Mouse (Mus musculus): ENCODE measurements around the gene Parpbp. TPM values are rescaled to one million over a fixed set of nuclear protein-coding genes. Genes with fewer than 3 reads are reported as not detected.

Parpbp gene
- 1 to 10 TPM; 1.0 to 2.5 TPM for total RNA-seq (2021)
- long read RNA-seq, experiment 1, partial matches to known transcripts = 0 of 2 reads
- long read RNA-seq, experiment 1, other reads (novel, unspliced or antisense) = 2 of 2 reads
- long read RNA-seq, experiment 2, partial matches to known transcripts = 0 of 1 reads
- long read RNA-seq, experiment 2, other reads (novel, unspliced or antisense) = 1 of 1 reads

DNA sequence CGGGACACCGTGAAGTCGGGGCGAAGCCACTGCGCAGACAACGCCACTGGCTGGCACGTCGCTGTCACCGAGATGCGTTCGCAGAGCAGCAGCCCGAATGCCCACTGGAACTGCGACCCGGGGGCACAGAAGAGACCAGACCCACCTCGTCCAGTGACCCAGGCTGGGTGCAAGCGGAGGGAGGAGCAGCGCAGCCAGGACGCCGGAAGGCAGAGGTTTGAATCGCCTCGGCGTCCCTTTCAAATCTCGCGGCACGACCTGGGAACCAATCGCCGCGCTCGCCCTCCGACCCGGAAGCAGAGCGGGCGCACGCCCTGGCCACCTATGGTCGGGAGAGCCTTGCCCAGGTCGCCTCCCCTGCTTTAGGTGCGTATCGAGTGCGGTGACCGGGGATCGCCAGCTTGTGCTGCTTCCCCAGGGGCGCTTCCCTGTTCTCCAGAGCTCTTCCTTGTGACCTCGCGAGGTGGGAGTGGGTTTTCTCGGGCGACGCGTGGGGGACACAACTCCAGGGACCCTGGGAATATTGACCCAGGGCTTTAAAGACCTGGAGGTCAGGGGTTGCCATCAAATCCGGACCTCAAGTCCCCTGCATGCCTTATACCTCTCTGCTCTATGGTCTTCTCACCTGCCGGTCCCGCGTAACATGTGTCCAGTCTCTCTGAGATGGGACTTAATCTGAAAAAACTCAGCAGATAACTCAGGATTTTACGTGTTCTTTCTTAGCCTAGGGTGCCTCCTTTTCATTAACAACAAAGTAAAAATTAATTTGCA, at the start of gene Parpbp, which contains the start of gene Nup37:
Parpbp (minus strand) TSS at position 235 of the 771 bp plus-strand sequence.
Nup37 (plus strand) TSS at position 286 of the 771 bp plus-strand sequence.
- peak; percentile 85 to 92 for DNase-seq
- intact Hi-C loops (cut with DNase I) = no loop called here

DNA sequence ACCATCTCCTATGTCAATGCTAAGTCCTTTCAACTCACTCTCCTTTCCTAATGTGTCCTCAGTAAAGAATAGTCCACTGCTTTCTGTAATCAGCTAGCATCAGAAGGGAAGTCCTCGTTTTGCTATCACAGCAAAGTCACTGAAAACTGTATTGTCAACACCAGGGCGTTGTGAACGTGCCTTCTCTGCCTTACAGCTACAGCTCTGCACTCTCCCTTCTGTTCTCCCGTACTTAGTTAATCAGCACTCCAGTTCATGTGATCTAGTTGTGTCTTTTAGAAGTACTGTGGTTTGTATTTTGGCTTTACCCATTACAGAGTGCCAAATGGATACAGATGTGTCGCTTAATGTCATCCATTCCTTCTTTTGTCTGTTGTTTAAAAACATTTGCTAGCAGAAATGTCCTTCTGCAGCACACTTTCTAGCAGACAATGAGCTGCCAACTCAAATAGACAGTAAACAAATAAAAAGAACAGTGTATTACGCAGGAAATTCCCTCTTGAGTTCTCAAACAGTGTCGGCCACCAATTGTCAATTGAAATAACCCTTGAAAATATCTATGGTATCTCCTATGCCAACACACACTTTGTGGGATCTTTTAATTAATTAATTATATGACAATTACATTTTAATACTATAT, 20.8 kb upstream of the Parpbp start:
- intact Hi-C loops (cut with DNase I) = loop anchor here (10.0 kb wide), 1 partner anchor 157 kb away; no protein-coding TSS in a partner anchor
- no peak for DNase-seq

DNA sequence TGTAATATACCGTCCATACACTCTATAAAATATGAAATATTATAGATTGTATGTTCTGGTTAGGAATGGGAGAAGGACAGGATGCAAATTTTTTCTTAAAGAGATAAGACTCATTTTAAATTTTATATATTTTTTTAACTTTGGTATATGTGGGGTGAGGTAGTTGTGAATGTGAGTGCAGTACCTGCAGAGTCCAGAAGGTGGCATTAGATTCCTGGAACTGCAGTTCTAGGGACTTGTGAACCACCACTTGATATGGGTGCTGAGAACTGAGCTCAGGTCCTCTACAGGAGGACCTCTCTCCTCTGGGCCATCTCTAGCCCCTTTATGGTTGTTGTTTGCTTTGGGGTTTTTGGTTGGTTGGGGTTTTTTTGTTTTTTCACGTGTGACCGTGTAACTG, 19.4 kb upstream of the Parpbp start:
- DNase-seq = peak in 1 of 2 experiments; percentile 3
- intact Hi-C loops (cut with DNase I) = loop anchor here (10.0 kb wide), 1 partner anchor 159 kb away; no protein-coding TSS in a partner anchor

DNA sequence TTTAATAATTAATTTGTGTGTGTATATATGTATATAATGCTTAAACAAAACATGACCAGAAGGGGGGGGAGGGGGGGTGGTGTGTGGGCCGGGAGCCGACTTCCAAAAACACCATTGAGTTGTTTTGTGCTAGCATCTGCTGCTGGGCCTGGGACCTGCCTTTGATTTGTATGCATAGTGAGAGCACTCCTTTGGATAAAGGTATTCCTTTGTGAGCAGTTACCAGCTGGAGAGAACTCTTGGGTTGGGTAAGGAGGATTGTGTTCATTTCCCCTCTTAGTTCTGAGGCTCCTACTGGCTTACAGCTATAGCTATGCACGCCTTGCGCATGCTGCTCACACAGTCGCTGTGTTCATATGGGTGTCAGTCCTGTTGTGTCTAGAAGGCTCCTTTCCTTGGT, 15.9 kb upstream of the Parpbp start:
- intact Hi-C loops (cut with DNase I) = loop anchor here (10.0 kb wide), 1 partner anchor 162 kb away; no protein-coding TSS in a partner anchor
- DNase-seq = no peak

DNA sequence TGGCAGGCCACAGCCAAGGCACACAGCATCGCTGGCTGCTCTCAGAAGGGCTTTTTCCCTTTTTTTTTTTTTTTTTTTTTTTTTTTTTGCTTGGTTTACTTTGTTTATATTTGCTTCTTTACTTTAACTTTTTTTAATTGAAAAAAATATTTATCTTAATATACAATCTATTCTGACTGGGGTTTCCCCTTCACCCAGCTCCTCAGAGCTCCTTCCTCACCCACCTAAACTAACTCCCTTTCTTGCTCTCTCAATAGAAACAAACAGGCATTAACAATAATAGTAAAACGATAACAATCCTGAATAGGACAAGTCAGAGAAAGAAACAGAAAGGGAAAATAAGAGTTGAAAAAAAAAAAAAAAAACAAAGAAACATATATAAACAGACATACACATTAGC, 15.4 kb upstream of the Parpbp start:
- no peak for DNase-seq
- intact Hi-C loops (cut with DNase I) = loop anchor here (10.0 kb wide), 1 partner anchor 163 kb away; no protein-coding TSS in a partner anchor

DNA sequence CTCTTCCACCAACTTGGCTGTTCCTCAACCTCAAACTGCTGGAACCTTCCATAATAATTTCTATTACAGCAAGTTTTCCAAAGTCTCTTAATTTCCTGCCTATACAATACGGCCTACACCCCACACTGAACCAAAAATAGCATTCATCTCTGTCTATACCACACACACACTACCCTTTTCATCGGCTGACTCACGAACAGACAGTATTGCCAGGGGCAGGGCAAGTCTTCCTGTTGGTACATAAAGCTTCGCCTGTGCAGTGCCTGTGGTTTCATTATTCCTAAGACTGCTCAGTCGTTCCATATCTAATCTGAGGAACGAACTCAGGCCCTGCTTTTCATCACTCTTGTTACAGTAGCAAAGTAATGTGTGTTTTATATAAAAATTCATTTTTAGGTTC, 4.9 kb upstream of the Parpbp start:
- intact Hi-C loops (cut with DNase I) = no loop called here

DNA sequence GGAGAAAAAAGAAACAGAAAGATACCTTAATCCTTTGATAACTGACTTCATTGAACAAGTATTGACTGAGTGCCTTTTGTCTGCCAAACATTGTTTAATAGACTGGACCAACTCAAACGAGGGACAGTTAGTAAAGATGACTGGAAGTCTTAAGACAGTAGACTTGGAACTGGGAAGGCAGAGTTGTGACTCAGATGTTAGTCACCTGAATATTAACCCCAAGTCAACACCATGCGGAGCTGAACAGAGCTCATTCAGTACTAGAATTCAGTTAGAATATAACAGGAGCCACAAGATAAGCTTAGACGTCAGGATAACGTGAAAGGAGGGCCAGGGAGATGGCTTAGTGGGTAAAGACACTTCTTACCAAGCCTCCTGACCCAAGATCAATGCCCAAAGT, 3.6 kb upstream of the Parpbp start:
- intact Hi-C loops (cut with DNase I) = no loop called here
- no peak for DNase-seq

More for the DNA sequence above, 4.9 kb upstream of the Parpbp start:
- no peak for DNase-seq

DNA sequence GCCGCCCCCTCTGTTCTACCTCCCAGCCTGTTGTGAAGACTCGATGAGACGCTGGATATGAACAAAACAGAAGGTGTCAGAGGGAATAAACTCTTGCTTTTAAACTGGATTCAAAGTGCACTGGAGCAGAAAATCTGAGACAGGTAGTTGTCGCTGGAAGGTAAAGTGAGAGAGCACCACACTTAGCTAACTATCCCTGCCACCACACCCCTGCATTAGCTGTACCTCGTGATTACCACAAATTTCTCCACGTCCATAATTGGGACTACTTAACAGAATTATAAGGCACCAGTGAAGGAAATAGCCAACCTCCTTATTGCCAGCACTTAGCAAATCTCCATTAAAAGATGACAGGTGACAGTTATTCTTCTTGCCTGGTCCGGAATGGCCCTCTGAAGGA, 554 bp downstream of the Parpbp start:
- intact Hi-C loops (cut with DNase I) = no loop called here
- no peak for DNase-seq

DNA sequence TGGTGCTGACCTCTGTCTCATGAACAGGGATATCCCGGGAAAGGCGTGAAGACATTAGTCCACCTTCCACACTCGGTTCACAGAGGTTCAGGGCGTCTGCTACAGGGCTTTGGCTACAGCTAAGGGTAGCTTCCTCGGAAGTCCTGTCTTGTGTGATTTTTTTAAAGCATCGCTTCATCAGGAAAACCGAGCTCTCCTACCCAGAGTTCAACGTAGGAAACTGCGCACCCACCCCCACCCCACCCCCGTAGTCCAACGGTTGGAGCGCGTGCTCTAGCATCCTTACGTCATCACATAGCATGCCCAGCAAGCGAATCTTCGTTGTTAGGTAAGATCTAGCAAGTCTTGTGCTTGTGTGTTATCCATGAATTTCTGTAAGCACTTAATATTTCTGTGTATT, 11.1 kb downstream of the Parpbp start:
- intact Hi-C loops (cut with DNase I) = no loop called here
- DNase-seq = no peak

DNA sequence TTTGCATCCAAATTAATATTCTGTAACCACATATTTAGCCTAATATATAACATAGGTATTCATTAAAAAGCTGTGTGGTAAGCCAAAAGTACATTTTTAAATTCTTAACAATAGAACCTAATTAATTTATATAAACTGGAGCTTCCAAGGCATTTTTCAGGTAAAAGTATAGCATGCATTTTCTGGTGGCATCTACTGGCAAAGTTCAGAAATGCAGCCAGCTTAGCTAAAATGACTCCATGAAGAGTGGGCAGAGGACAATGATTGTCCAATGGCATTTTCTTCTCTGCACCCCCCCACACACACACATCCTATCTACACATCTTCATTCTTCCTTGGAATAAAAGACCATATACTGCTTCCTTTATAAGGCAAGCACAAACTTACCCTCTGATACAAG, 27.0 kb downstream of the Parpbp start:
- intact Hi-C loops (cut with DNase I) = no loop called here
- DNase-seq = no peak

DNA sequence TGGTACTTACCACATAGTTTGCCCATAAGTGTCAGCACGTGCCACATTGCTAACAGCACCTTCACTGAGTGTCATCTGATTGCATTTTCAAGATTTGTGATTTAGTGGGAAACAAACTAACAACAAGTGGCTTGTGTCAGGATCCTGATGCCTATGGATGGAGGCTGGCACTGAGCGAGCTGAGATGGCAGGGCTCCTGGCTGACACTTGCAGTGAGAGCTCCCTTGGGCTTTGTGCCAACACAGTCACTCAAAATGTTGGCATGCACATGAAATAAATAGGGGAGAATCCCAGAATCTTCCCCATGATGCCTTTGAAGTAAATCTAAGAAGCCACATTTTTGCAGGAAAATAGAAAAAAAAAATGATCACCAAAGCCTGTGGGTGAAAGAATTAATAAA, 33.5 kb downstream of the Parpbp start:
- no peak for DNase-seq
- intact Hi-C loops (cut with DNase I) = no loop called here

DNA sequence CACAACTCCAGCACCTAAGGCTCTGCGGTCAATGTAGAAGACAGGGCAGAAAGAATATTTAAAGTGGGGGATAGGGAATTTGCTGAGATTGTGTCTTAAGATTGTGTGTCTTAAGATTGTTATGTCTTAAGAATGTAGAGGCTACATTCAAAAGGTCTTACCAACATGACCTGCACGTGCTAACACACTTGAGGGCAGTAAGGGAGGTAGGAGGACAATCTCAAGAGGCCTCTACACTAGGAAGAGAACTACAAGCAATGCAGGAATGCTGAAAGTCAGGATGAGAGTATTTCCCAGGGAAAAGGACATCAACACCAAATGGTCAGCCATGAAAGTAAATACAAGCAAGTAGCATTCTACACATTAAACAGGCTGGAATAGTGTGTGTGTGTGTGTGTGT, 40.6 kb downstream of the Parpbp start:
- no peak for DNase-seq
- intact Hi-C loops (cut with DNase I) = no loop called here

DNA sequence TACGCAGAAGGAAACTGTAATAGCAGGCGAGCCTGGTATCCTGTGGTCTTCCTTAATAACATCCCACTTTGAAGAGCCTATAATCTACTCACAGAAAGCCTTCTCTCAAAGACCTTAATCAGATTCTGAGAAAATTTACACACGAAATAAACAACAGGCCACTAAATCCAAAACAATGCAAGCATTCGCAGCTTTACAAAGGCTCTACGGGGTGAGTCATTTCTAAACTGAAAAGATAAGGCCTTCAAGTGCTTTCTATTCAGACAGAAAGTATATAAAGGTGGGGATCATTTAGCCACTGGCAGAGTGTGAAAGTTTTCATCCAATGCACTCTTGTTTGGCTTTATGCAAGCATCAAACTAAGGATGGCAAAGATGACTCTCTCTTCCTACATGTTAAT, 56.0 kb downstream of the Parpbp start, which contains the start of gene Pmch:
Pmch (plus strand) TSS at position 301 of the 400 bp plus-strand sequence.
- DNase-seq = no peak
- intact Hi-C loops (cut with DNase I) = no loop called here

DNA sequence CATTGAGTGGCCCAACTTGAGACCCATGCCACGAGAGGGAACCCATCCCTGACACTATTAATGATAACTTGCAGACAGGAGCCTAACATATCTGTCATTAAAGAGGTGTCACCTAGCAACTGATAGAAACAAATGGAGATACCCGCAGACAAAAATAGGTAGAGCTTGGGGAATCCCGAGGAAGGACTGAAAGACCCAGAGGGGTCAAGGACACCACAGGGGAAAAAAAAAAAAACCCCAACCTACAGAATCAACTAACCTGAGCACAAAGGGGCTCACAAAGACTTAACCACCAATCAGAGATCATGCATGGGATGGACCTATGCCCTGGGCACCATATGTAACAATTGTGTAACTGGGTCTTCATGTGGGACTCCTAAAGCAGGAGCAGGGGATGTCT, 79.4 kb downstream of the Parpbp start:
- no peak for DNase-seq
- intact Hi-C loops (cut with DNase I) = loop anchor here (5.0 kb wide), 1 partner anchor 210 kb away; the partner anchor contains the start of gene Igf1

DNA sequence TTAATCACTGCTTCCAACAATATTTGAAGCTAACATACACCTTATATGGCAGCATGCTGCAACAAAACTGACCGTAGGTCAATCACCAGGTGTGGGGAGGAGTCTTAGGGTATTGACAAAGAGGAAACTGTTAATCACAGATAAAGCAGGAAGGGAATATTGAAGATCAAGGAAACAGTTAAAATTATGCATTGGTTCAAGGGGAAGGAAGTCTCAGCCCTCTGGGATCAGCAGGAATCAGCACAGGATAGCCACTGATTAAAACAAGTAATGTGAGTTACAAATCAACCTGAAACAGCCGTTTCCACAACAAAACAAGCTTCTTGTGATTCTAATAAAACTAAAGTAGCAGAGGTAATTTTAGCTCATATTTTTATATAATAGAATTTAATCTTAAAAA, 81.9 kb downstream of the Parpbp start:
- intact Hi-C loops (cut with DNase I) = loop anchor here (5.0 kb wide), 1 partner anchor 208 kb away; the partner anchor contains the start of gene Igf1
- DNase-seq = no peak

DNA sequence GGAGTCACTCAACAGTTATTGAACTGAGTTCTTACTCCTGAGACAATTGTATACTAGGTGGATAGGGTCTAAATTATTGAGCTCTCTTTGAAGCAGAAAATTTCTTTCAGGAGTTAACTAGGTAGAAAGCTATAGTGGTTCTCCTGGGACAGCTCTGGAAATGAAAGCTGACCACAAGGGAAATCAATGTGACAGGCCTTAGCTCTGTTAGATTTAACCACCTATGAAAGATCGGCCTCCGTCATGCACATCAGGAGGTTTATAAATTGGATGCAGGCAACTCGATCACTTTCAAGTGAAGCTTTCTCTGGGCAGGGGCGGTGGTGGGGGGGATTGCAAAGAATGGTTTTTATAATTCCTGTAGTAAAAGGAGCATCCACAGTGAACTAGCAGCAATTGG, 83.3 kb downstream of the Parpbp start:
- DNase-seq = no peak
- intact Hi-C loops (cut with DNase I) = no loop called here

DNA sequence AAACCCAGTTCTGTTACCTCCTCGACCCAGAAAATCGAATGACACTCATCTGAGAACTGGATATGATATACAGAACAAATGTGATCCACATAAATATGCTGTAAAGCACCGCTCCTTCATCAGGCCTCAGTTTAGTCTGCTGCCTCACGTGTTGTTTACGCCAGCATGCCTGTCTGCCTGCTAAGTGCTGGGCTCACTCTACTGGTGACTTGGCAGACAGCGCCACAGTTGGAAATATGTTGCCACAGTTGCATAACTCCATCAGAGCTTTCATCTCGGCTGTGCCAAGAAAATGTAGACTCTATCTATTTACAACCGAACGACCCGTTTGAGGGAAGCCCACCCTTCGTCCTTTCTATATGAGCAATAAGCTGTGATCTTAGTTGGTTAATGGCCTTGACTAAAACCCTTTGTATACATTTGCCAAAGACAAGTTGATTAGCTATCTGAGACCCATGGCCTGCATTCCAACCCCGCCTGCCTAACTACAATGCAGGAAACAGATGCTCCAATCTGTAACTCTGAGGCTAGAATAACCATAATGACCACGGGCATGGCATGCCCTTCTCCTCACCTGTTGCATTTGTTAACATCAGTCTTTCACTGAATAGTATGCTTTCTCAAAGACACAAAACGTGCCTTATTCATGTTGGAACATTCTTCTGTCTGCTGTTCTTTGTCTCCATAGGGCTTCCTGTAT, 89.6 kb downstream of the Parpbp start:
- DNase-seq = peak in 1 of 2 experiments; percentile 33
- intact Hi-C loops (cut with DNase I) = no loop called here

DNA sequence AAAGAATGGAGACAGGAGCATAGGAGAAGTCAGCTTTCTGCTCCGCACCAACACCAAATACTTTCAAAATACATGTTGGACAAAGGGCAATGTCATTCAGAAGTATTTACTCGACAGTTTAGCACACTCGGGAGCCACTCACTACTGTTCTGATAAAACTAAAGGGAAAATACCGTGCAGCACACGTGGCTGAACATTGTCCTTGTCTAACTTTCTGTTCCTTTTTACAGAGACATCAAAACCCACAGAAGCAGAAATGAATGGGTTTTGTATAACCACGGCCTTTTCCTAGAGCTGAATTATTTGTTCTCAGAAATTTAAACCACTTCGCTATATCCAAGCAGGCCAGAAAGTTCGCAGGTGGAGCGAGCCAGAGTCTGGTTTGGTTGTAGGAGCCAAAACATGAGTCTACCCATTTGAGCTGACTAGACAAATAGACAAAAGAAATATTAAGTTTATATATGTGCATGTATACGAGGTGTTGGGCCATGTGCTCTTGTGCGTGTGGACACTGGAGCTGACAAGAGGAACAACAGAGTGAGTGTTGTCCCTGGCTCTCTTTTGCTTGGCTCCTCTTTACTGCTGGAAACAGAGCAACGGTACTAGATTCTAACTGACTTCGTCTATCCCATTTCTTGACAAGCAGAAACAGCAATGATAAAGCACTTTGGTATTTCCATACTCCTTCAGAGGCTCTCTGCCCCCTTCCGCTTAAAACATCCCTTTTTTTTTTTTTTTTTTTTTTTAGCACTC, 92.3 kb downstream of the Parpbp start:
- intact Hi-C loops (cut with DNase I) = no loop called here
- DNase-seq = no peak

DNA sequence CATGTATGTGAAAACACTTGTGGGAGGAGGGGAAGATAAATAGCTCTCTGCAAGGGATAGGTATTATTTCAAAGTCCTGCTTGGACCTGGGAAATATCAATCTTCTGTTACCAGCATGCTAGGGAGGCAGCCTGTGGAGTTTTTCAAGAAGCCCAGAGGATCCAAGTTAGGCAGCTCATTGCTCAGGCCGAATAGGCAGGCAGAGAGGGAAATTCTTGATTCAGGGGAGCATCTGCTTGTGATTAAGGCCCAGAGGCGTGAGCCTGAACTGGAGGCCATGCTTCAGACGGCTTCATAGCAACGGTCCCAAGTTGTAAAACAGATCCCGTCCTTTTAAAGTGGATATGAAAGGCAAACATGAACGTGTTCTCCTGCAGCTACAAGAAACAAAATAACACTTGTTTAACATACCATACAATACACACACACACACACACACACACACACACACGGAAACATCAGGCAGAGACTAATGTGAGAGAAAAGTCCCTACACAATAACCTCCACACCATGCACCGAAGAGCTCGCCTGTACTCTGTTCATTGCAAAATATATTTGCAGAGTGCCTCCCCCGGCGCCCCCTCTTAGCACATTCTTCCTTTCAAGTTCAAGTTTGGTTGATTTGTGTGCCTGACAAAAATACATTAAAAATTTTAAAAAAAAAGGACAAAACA, 100.5 kb downstream of the Parpbp start:
- peak in 1 of 2 experiments; percentile 2 for DNase-seq
- intact Hi-C loops (cut with DNase I) = no loop called here
